Mouse (Mus musculus): Measurements from ENCODE around the gene Insrr. TPM values are rescaled to one million over a fixed set of nuclear protein-coding genes. Genes with fewer than 3 reads are reported as not detected.

Gene Insrr
- polyA plus RNA-seq, 1 experiment from 2014 or later, result 0.04 TPM

- no peaks in the 10 kb centered on the region for H3K36me3 ChIP-seq (ENCODE audit: control insufficient read depth, insufficient read depth, low read length)
- no peak overlapping the region for H3K4me2 ChIP-seq (ENCODE audit: low read depth, low read length)
- H3K4me1 ChIP-seq (replicated peaks; ENCODE audit: control insufficient read depth, insufficient read depth, low read length), result peaks cover 4% of the 10 kb centered on the region; the same call in 1 of the 2 replicates
- H3K27ac ChIP-seq (ENCODE audit: low read length), result no peak overlapping the region
- peaks cover 37% of the 10 kb centered on the region for H3K27me3 ChIP-seq (ENCODE audit: control insufficient read depth, insufficient read depth, low read depth, low read length)
- H3K9me3 ChIP-seq (ENCODE audit: control insufficient read depth, low read length), result no peaks in the 10 kb centered on the region
- H3K9ac ChIP-seq (ENCODE audit: low read length), result no peak overlapping the region
- ATAC-seq (ENCODE audit: low read depth), result no peak
- H3K4me3 ChIP-seq (ENCODE audit: low read length), result no peak overlapping the region
- WGBS, result 52% methylated on average over 1 of the region's 1 CpGs
Observed at GRCm38 (mm10) chr3:87789248-87789647, 7.5 kb upstream of the Insrr start.

- 31% methylated on average over 5 of the region's 5 CpGs for WGBS
Observed at GRCm38 (mm10) chr3:87789768-87790167, 7.0 kb upstream of the Insrr start.

GRCm38 (mm10) chr3:87794922-87795325, 1.8 kb upstream of the Insrr start, which contains the start of gene Ntrk1:
Gene Ntrk1 (minus strand): TSS chr3:87795162.
- no peak within 1 kb of the TSS for H3K27ac ChIP-seq (ENCODE audit: low read length)
- H3K4me1 ChIP-seq (replicated peaks; ENCODE audit: control insufficient read depth, insufficient read depth, low read length), result peaks cover 16% of the 10 kb centered on the region
- H3K27me3 ChIP-seq (ENCODE audit: control insufficient read depth, insufficient read depth, low read depth, low read length), result peaks cover 93% of the 10 kb centered on the region
- 2% methylated on average over 41 of the region's 47 CpGs for WGBS
- no peak for ATAC-seq (ENCODE audit: low read depth)
- no peak within 1 kb of the TSS for H3K9ac ChIP-seq (ENCODE audit: low read length)
- H3K36me3 ChIP-seq (ENCODE audit: control insufficient read depth, insufficient read depth, low read length), result no peaks in the 10 kb centered on the region
- H3K4me2 ChIP-seq (ENCODE audit: low read depth, low read length), result peak within 1 kb of the TSS; percentile 45
- no peaks in the 10 kb centered on the region for H3K9me3 ChIP-seq (ENCODE audit: control insufficient read depth, low read length)
- peak within 1 kb of the TSS; percentile 31 for H3K4me3 ChIP-seq (ENCODE audit: low read length)

More at GRCm38 (mm10) chr3:87789768-87790167, 7.0 kb upstream of the Insrr start:
- Histone ChIP-seq H3K36me3 (ENCODE audit: control insufficient read depth, insufficient read depth, low read length) (no peaks in the 10 kb centered on the region), H3K4me2 (ENCODE audit: low read depth, low read length) (no peak overlapping the region), H3K9me3 (ENCODE audit: control insufficient read depth, low read length) (no peaks in the 10 kb centered on the region), H3K9ac (ENCODE audit: low read length) (no peak overlapping the region), H3K4me1 (replicated peaks; ENCODE audit: control insufficient read depth, insufficient read depth, low read length) (peaks cover 7% of the 10 kb centered on the region), H3K27me3 (ENCODE audit: control insufficient read depth, insufficient read depth, low read depth, low read length) (peaks cover 42% of the 10 kb centered on the region), H3K27ac (ENCODE audit: low read length) (no peak overlapping the region), H3K4me3 (ENCODE audit: low read length) (no peak overlapping the region)
- ATAC-seq (ENCODE audit: low read depth), result no peak

- peak overlapping the region; percentile 45 for H3K4me2 ChIP-seq (ENCODE audit: low read depth, low read length)
- peaks cover 16% of the 10 kb centered on the region for H3K4me1 ChIP-seq (replicated peaks; ENCODE audit: control insufficient read depth, insufficient read depth, low read length)
- no peak overlapping the region for H3K9ac ChIP-seq (ENCODE audit: low read length)
- H3K27me3 ChIP-seq (ENCODE audit: control insufficient read depth, insufficient read depth, low read depth, low read length), result peaks cover 97% of the 10 kb centered on the region
- ATAC-seq (ENCODE audit: low read depth), result peak; percentile 34; the same call in 1 of the 2 replicates
- no peak overlapping the region for H3K27ac ChIP-seq (ENCODE audit: low read length)
- no peaks in the 10 kb centered on the region for H3K36me3 ChIP-seq (ENCODE audit: control insufficient read depth, insufficient read depth, low read length)
- peak overlapping the region; percentile 31 for H3K4me3 ChIP-seq (ENCODE audit: low read length)
- H3K9me3 ChIP-seq (ENCODE audit: control insufficient read depth, low read length), result no peaks in the 10 kb centered on the region
- WGBS, result 16% methylated on average over 33 of the region's 33 CpGs
Observed at GRCm38 (mm10) chr3:87795336-87796277, 1.1 kb upstream of the Insrr start.

- no peaks in the 10 kb centered on the region for H3K9me3 ChIP-seq (ENCODE audit: control insufficient read depth, low read length)
- no peak overlapping the region for H3K4me3 ChIP-seq (ENCODE audit: low read length)
- WGBS, result 36% methylated on average over 5 of the region's 5 CpGs
- no peak overlapping the region for H3K9ac ChIP-seq (ENCODE audit: low read length)
- no peak for ATAC-seq (ENCODE audit: low read depth)
- no peak overlapping the region for H3K4me2 ChIP-seq (ENCODE audit: low read depth, low read length)
- H3K4me1 ChIP-seq (replicated peaks; ENCODE audit: control insufficient read depth, insufficient read depth, low read length), result peaks cover 5% of the 10 kb centered on the region
- H3K27me3 ChIP-seq (ENCODE audit: control insufficient read depth, insufficient read depth, low read depth, low read length), result peaks cover 73% of the 10 kb centered on the region
- no peaks in the 10 kb centered on the region for H3K36me3 ChIP-seq (ENCODE audit: control insufficient read depth, insufficient read depth, low read length)
- H3K27ac ChIP-seq (ENCODE audit: low read length), result no peak overlapping the region
Observed at GRCm38 (mm10) chr3:87801681-87802080, 4.9 kb downstream of the Insrr start.

GRCm38 (mm10) chr3:87804038-87804677, 7.4 kb downstream of the Insrr start:
- no peak overlapping the region for H3K27ac ChIP-seq (ENCODE audit: low read length)
- WGBS, result 4% methylated on average over 26 of the region's 26 CpGs
- no peak overlapping the region for H3K9ac ChIP-seq (ENCODE audit: low read length)
- no peaks in the 10 kb centered on the region for H3K36me3 ChIP-seq (ENCODE audit: control insufficient read depth, insufficient read depth, low read length)
- H3K4me3 ChIP-seq (ENCODE audit: low read length), result peak overlapping the region; percentile 5; the same call in 1 of the 2 replicates
- peak; percentile 49 for ATAC-seq (ENCODE audit: low read depth)
- H3K4me1 ChIP-seq (replicated peaks; ENCODE audit: control insufficient read depth, insufficient read depth, low read length), result no peaks in the 10 kb centered on the region
- peak overlapping the region; percentile 37 for H3K4me2 ChIP-seq (ENCODE audit: low read depth, low read length)
- no peaks in the 10 kb centered on the region for H3K9me3 ChIP-seq (ENCODE audit: control insufficient read depth, low read length)
- H3K27me3 ChIP-seq (ENCODE audit: control insufficient read depth, insufficient read depth, low read depth, low read length), result peaks cover 59% of the 10 kb centered on the region

GRCm38 (mm10) chr3:87809322-87809962, 12.7 kb downstream of the Insrr start:
- Histone ChIP-seq H3K4me3 (ENCODE audit: low read length) (peak overlapping the region; percentile 2; the same call in 1 of the 2 replicates), H3K4me1 (replicated peaks; ENCODE audit: control insufficient read depth, insufficient read depth, low read length) (no peaks in the 10 kb centered on the region; the same call in 1 of the 2 replicates), H3K27ac (ENCODE audit: low read length) (no peak overlapping the region), H3K4me2 (ENCODE audit: low read depth, low read length) (peak overlapping the region; percentile 22), H3K27me3 (ENCODE audit: control insufficient read depth, insufficient read depth, low read depth, low read length) (peaks cover 47% of the 10 kb centered on the region), H3K36me3 (ENCODE audit: control insufficient read depth, insufficient read depth, low read length) (no peaks in the 10 kb centered on the region), H3K9ac (ENCODE audit: low read length) (no peak overlapping the region), H3K9me3 (ENCODE audit: control insufficient read depth, low read length) (no peaks in the 10 kb centered on the region)
- 3% methylated on average over 28 of the region's 28 CpGs for WGBS
- peak; percentile 53 for ATAC-seq (ENCODE audit: low read depth)

- Histone ChIP-seq H3K4me2 (ENCODE audit: low read depth, low read length) (no peak overlapping the region), H3K9ac (ENCODE audit: low read length) (no peak overlapping the region), H3K4me1 (replicated peaks; ENCODE audit: control insufficient read depth, insufficient read depth, low read length) (no peaks in the 10 kb centered on the region; the same call in 1 of the 2 replicates), H3K27ac (ENCODE audit: low read length) (no peak overlapping the region), H3K9me3 (ENCODE audit: control insufficient read depth, low read length) (no peaks in the 10 kb centered on the region), H3K27me3 (ENCODE audit: control insufficient read depth, insufficient read depth, low read depth, low read length) (peaks cover 41% of the 10 kb centered on the region), H3K4me3 (ENCODE audit: low read length) (no peak overlapping the region), H3K36me3 (ENCODE audit: control insufficient read depth, insufficient read depth, low read length) (no peaks in the 10 kb centered on the region)
- ATAC-seq (ENCODE audit: low read depth), result no peak
- WGBS, result 84% methylated on average over 8 of the region's 8 CpGs
Observed at GRCm38 (mm10) chr3:87811297-87811696, 14.5 kb downstream of the Insrr start.

- WGBS, result 76% methylated on average over 4 of the region's 4 CpGs
- Histone ChIP-seq H3K4me2 (ENCODE audit: low read depth, low read length) (no peak overlapping the region), H3K27ac (ENCODE audit: low read length) (no peak overlapping the region), H3K27me3 (ENCODE audit: control insufficient read depth, insufficient read depth, low read depth, low read length) (peaks cover 43% of the 10 kb centered on the region), H3K36me3 (ENCODE audit: control insufficient read depth, insufficient read depth, low read length) (no peaks in the 10 kb centered on the region), H3K9me3 (ENCODE audit: control insufficient read depth, low read length) (no peaks in the 10 kb centered on the region), H3K4me3 (ENCODE audit: low read length) (no peak overlapping the region), H3K9ac (ENCODE audit: low read length) (no peak overlapping the region), H3K4me1 (replicated peaks; ENCODE audit: control insufficient read depth, insufficient read depth, low read length) (no peaks in the 10 kb centered on the region; the same call in 1 of the 2 replicates)
- no peak for ATAC-seq (ENCODE audit: low read depth)
Observed at GRCm38 (mm10) chr3:87812413-87812812, 15.7 kb downstream of the Insrr start.

Data from lung, embryonic 16.5 days (tissue).